Mouse (Mus musculus): ENCODE data around the gene Shank1. TPM values are rescaled to one million over a fixed set of nuclear protein-coding genes. Genes with fewer than 3 reads are reported as not detected.

The Shank1 gene
- polyA plus RNA-seq, 1 experiment: 0.10 TPM

DNA sequence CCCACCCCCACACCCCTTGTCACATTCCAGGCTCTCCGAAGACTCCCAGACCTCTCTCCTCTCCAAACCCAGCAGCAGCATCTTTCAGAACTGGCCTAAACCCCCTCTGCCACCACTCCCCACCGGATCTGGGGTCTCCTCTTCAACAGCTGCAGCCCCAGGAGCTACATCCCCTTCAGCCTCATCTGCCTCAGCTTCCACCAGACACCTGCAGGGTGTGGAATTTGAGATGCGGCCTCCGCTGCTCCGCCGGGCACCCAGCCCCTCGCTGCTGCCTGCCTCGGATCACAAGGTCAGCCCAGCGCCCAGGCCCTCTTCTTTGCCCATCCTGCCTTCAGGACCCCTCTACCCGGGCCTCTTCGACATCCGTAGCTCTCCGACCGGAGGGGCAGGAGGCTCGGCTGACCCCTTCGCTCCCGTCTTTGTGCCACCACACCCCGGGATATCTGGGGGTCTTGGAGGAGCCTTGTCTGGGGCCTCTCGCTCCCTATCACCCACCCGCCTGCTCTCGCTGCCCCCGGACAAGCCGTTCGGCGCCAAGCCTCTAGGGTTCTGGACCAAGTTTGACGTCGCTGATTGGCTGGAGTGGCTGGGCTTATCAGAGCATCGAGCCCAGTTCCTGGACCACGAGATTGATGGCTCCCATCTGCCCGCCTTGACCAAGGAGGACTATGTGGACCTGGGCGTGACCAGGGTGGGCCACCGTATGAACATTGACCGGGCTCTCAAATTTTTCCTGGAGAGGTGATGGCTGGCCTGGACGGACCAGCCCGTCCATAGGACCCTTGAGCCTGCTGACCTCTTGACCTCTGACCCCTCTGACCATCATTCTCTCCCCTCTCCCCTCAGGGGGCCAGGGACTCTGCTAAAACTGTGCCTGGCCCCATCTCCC lies 46.8 kb downstream of the Shank1 start:
- Histone ChIP-seq H3K4me3 (no peak overlapping the region), H3ac (ENCODE audit: control insufficient read depth, insufficient read length) (no peak overlapping the region), H3K79me2 (ENCODE audit: control insufficient read depth, insufficient read depth) (no peaks in the 10 kb centered on the region), H3K4me2 (ENCODE audit: low read depth) (no peak overlapping the region), H3K36me3 (ENCODE audit: control insufficient read depth, insufficient read depth) (no peaks in the 10 kb centered on the region), H3K27me3 (ENCODE audit: control insufficient read depth, insufficient read depth, insufficient read length) (peaks cover 90% of the 10 kb centered on the region)
- TF ChIP-seq POLR2A (IDR thresholded peaks at IDR 0.05; ENCODE audit: insufficient read length, low read depth) (no peak), CEBPB (IDR thresholded peaks at IDR 0.05; ENCODE audit: insufficient read depth, poor library complexity, severe bottlenecking) (no peak), POLR2AphosphoS2 (IDR thresholded peaks at IDR 0.05; ENCODE audit: insufficient read length, low read depth) (no peak), TCF3 (IDR thresholded peaks at IDR 0.05; ENCODE audit: insufficient read length, low read depth) (no peak), MAX (IDR thresholded peaks at IDR 0.05; ENCODE audit: low read depth) (no peak), USF1 (IDR thresholded peaks at IDR 0.05; ENCODE audit: low read depth) (no peak), MYOG (IDR thresholded peaks at IDR 0.05; ENCODE audit: control insufficient read depth in 1 of 3, insufficient read depth in 1 of 3, insufficient read length in 2 of 3, low read depth in 2 of 3) (no peak), TCF12 (IDR thresholded peaks at IDR 0.05; ENCODE audit: insufficient read depth, poor library complexity, severe bottlenecking) (no peak), E2F4 (IDR thresholded peaks at IDR 0.05; ENCODE audit: insufficient read depth) (no peak), REST (IDR thresholded peaks at IDR 0.05; ENCODE audit: insufficient read depth, insufficient read length) (no peak), SRF (IDR thresholded peaks at IDR 0.05; ENCODE audit: control insufficient read depth, insufficient read length, low read depth) (no peak), MYOD1 (IDR thresholded peaks at IDR 0.05; ENCODE audit: control insufficient read depth in 1 of 3, insufficient read length in 2 of 3, low read depth in 2 of 3) (no peak)

DNA sequence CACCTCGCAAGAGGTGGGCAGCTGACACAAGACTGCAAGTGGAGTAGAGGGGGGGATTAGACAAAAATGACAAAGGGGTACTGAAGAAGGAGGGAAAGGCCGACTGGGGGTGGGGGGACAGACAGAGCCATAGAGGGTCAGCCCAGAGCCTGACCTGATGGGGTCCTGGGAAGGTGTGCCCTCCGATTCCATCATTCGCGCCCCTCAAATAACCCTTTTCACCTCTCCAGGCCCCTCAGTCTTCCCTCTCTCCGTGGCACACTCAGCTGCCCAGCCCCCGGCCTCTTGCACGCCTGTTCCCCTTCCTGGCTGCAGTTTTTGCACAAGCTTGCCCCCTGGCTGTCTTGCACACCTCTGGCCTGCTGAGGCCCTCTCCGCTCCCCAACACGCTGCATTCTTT lies 47.5 kb downstream of the Shank1 start:
- no peak overlapping the region for H3K4me2 ChIP-seq (ENCODE audit: low read depth)
- H3K79me2 ChIP-seq (ENCODE audit: control insufficient read depth, insufficient read depth): no peaks in the 10 kb centered on the region
- H3K36me3 ChIP-seq (ENCODE audit: control insufficient read depth, insufficient read depth): no peaks in the 10 kb centered on the region
- H3ac ChIP-seq (ENCODE audit: control insufficient read depth, insufficient read length): no peak overlapping the region
- TF ChIP-seq CEBPB (IDR thresholded peaks at IDR 0.05; ENCODE audit: insufficient read depth, poor library complexity, severe bottlenecking): no peak
- TF ChIP-seq POLR2AphosphoS2 (IDR thresholded peaks at IDR 0.05; ENCODE audit: insufficient read length, low read depth): no peak
- no peak for TF ChIP-seq MYOD1 (IDR thresholded peaks at IDR 0.05; ENCODE audit: control insufficient read depth in 1 of 3, insufficient read length in 2 of 3, low read depth in 2 of 3)
- no peak for TF ChIP-seq REST (IDR thresholded peaks at IDR 0.05; ENCODE audit: insufficient read depth, insufficient read length)
- no peak for TF ChIP-seq SRF (IDR thresholded peaks at IDR 0.05; ENCODE audit: control insufficient read depth, insufficient read length, low read depth)
- TF ChIP-seq MYOG (IDR thresholded peaks at IDR 0.05; ENCODE audit: control insufficient read depth in 1 of 3, insufficient read depth in 1 of 3, insufficient read length in 2 of 3, low read depth in 2 of 3): no peak
- TF ChIP-seq E2F4 (IDR thresholded peaks at IDR 0.05; ENCODE audit: insufficient read depth): no peak
- no peak overlapping the region for H3K4me3 ChIP-seq
- H3K27me3 ChIP-seq (ENCODE audit: control insufficient read depth, insufficient read depth, insufficient read length): peaks cover 84% of the 10 kb centered on the region

DNA sequence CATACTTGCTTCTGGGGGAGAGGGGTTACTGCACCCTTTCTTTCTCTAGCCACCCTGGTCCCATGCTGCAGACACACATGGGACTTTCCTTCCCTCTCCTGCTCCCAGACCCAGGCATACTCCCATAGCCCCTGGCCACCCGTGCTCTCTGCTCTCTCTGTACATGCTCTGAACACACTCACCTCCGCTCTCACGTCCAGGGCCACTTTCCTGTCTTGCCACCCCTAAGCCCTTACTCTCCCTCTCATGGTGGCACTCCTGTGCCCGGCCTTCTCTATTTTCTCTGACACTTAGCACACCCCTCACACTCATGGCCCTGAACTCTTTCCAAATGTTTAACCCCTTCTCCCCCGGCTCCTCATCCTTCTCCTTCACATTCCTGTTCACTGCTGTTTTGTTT lies 48.0 kb downstream of the Shank1 start:
- no peak overlapping the region for H3K4me3 ChIP-seq
- no peak overlapping the region for H3ac ChIP-seq (ENCODE audit: control insufficient read depth, insufficient read length)
- H3K4me2 ChIP-seq (ENCODE audit: low read depth): no peak overlapping the region
- TF ChIP-seq POLR2A (IDR thresholded peaks at IDR 0.05; ENCODE audit: insufficient read length, low read depth): no peak
- no peak for TF ChIP-seq MYOG (IDR thresholded peaks at IDR 0.05; ENCODE audit: control insufficient read depth in 1 of 3, insufficient read depth in 1 of 3, insufficient read length in 2 of 3, low read depth in 2 of 3)
- no peaks in the 10 kb centered on the region for H3K36me3 ChIP-seq (ENCODE audit: control insufficient read depth, insufficient read depth)
- peaks cover 82% of the 10 kb centered on the region for H3K27me3 ChIP-seq (ENCODE audit: control insufficient read depth, insufficient read depth, insufficient read length)
- H3K79me2 ChIP-seq (ENCODE audit: control insufficient read depth, insufficient read depth): no peaks in the 10 kb centered on the region

DNA sequence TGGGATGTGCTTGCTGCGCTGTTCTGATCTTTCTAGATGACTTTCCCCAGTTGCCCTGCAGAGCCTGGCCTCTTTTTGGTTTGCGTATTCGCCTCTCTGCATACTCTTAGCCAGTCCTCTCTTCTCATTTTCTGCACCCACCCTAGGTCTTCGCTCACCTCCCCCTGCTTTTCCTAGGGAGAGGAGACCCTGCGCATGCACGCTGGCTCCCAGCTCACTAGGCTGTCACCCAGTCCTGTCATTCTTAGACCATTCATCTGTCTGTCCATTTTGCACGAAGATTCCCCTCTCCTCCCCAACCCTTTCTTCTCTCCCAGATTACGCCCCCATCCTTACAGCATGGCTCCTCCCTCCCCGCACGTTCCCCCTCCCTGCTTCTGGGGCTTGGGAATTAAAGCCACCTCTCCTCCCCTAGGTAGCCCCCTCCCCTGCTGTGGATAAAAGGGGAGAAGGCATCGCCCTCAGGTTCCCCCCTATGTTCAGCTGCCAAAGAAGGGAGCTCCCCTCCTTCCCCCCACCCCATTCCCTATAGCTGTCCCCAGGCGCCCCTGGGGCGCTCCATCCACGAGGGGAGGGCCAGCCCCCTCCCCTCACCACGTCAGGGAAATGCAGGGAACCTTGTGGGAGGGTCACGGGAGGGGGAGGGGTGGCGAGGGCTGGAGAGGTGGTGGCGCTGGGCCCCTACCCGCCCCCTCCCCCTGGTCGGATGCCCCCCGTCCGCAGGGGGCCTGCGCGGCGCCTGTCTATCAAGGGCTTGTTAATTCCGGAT lies 49.0 kb downstream of the Shank1 start:
- Histone ChIP-seq H3K36me3 (ENCODE audit: control insufficient read depth, insufficient read depth) (no peaks in the 10 kb centered on the region), H3K4me3 (no peak overlapping the region), H3ac (ENCODE audit: control insufficient read depth, insufficient read length) (no peak overlapping the region), H3K79me2 (ENCODE audit: control insufficient read depth, insufficient read depth) (no peaks in the 10 kb centered on the region), H3K27me3 (ENCODE audit: control insufficient read depth, insufficient read depth, insufficient read length) (peaks cover 76% of the 10 kb centered on the region), H3K4me2 (ENCODE audit: low read depth) (no peak overlapping the region)
- TF ChIP-seq E2F4 (IDR thresholded peaks at IDR 0.05; ENCODE audit: insufficient read depth) (no peak), REST (IDR thresholded peaks at IDR 0.05; ENCODE audit: insufficient read depth, insufficient read length) (no peak), TCF12 (IDR thresholded peaks at IDR 0.05; ENCODE audit: insufficient read depth, poor library complexity, severe bottlenecking) (no peak), TCF3 (IDR thresholded peaks at IDR 0.05; ENCODE audit: insufficient read length, low read depth) (no peak), MYOG (IDR thresholded peaks at IDR 0.05; ENCODE audit: control insufficient read depth in 1 of 3, insufficient read depth in 1 of 3, insufficient read length in 2 of 3, low read depth in 2 of 3) (no peak), POLR2AphosphoS2 (IDR thresholded peaks at IDR 0.05; ENCODE audit: insufficient read length, low read depth) (no peak), USF1 (IDR thresholded peaks at IDR 0.05; ENCODE audit: low read depth) (no peak)
